Mouse (Mus musculus) spleen, adult 2 months (tissue): ENCODE data around the gene Mybpc1.

Experiments
- CTCF ChIP-seq: fragments of 200-500 bp; IDR thresholded peaks from 2 replicates; pipeline ENCODE4 v1.5.1; 2011; ENCODE audit warnings: mild to moderate bottlenecking, inconsistent platforms; ENCODE audit not compliant: insufficient read depth, insufficient read length, insufficient replicate concordance; ENCODE audit errors: extremely low read depth
- POLR2A ChIP-seq: fragments of 200-500 bp; IDR thresholded peaks from 2 replicates; pipeline ENCODE4 v1.6.1; 2011; ENCODE audit warnings: low read depth, low read length, inconsistent platforms

DNA sequence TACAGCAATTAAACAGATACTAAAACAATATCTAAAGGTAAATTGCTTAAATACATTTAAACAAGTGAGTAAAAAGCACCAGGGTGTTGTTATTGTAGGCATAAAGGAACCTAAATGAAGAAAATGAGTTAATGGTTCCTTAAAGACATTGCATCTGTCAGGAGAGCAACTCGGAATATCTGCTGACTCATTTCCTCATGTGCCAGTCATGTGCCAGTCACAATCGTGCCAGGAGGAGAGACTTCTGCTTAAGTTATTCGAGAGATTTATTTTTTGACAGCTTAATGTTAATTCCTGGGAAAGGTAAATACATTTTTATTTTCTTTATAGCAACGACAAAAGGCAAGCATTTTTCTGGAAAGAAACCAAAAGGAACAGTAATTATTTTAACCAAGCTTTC, 26.3 kb downstream of the Mybpc1 start:
- no peak for TF ChIP-seq POLR2A
- TF ChIP-seq CTCF: no peak
